ENCODE assay signal across 9 mouse cellular contexts in genomic region chr5:90900147-90900546, GRCm38 (mm10). TPM values are rescaled to one million over a fixed set of nuclear protein-coding genes. Genes with fewer than 3 reads are reported as not detected.
DNase-seq lines count a peak whose midpoint lies in the region; ATAC-seq and TF ChIP-seq lines count a peak whose summit lies in the region.
"Had no signal": no experiment of that assay in that cellular context is flagged by ENCODE, and none has a peak within 500 bp of the region (broad histone marks: within the 10 kb centered on the region; RNA-seq: fewer than 3 reads in every experiment).

No protein-coding gene starts in this region.

- no peak overlapping the region for H3K4me2 ChIP-seq in kidney, postnatal 0 days (ENCODE audit: low read length)

- H3K27ac ChIP-seq in cerebellum, adult 2 months (ENCODE audit: insufficient read depth, low read length): no peak overlapping the region
- no peak overlapping the region for H3K27ac ChIP-seq in kidney, postnatal 0 days

- peak; percentile 7 for DNase-seq in right cerebral cortex, postnatal 14 days
- DNase-seq in right cerebral cortex, postnatal 36 days (ENCODE audit: low spot score in 2 of 2): no peak
- DNase-seq in cerebellum, adult 2 months: peak; percentile 79 to 86
- DNase-seq in kidney, postnatal 0 days (ENCODE audit: low spot score): peak; percentile 28
- peak; percentile 48 for DNase-seq in testis, postnatal 10 days (ENCODE audit: low spot score)
- DNase-seq in spleen, adult 18-20 months: no peak
- DNase-seq in T-cell, adult 2 months (ENCODE audit: low spot score): no peak
- no peak for DNase-seq in layer of hippocampus, postnatal 36 days

- no peaks in the 10 kb centered on the region for H3K36me3 ChIP-seq in kidney, postnatal 0 days (ENCODE audit: insufficient read depth, low read length)

- no peak overlapping the region for H3K4me3 ChIP-seq in cerebellum, adult 2 months (replicated peaks; ENCODE audit: insufficient read depth, low read depth, low read length)
- no peak overlapping the region for H3K4me3 ChIP-seq in kidney, postnatal 0 days (replicated peaks; ENCODE audit: low read depth, low read length)

- WGBS in cerebellum, adult 2 months: 2% methylated on average over 7 of the region's 7 CpGs
- WGBS in kidney, postnatal 0 days: 53% methylated on average over 7 of the region's 7 CpGs

- no peak for TF ChIP-seq POLR2A in cerebellum, adult 2 months (IDR thresholded peaks at IDR 0.05; ENCODE audit: borderline replicate concordance, insufficient read depth, low read length)

- H3K4me1 ChIP-seq in cerebellum, adult 2 months (ENCODE audit: control insufficient read depth, insufficient read depth, low read length): peaks cover 13% of the 10 kb centered on the region
- H3K4me1 ChIP-seq in kidney, postnatal 0 days (replicated peaks; ENCODE audit: insufficient read depth, low read length): peaks cover 7% of the 10 kb centered on the region; the same call in 1 of the 2 replicates

- no peak for TF ChIP-seq CTCF in cerebellum, adult 2 months (IDR thresholded peaks at IDR 0.05; ENCODE audit: borderline replicate concordance, insufficient read depth, low read depth, low read length)
- TF ChIP-seq CTCF in kidney, postnatal 0 days (IDR thresholded peaks at IDR 0.05; ENCODE audit: low read depth): no peak

- H3K9ac ChIP-seq in kidney, postnatal 0 days (ENCODE audit: low read depth, low read length): no peak overlapping the region

- no peaks in the 10 kb centered on the region; the same call in 1 of the 2 replicates for H3K27me3 ChIP-seq in cerebellum, adult 2 months (ENCODE audit: control insufficient read depth, insufficient read depth, low read length)
- peaks cover 5% of the 10 kb centered on the region; the same call in 1 of the 2 replicates for H3K27me3 ChIP-seq in kidney, postnatal 0 days (ENCODE audit: insufficient read depth, low read length)

- H3K9me3 ChIP-seq in kidney, postnatal 0 days (replicated peaks; ENCODE audit: low read length): no peaks in the 10 kb centered on the region

- no peak for ATAC-seq in kidney, postnatal 0 days (replicated peaks; ENCODE audit: low FRiP score, low read depth)

RNA-seq across cellular contexts. Expression of gene Cxcl2, which starts 3.5 kb away (rescaled TPM):
- polyA plus RNA-seq in cerebellum, adult 2 months (2012; rRNA removed): not detected in 2 replicates
- 0.17 TPM in 1 of 2 replicates, not detected in the other for polyA plus RNA-seq in kidney, postnatal 0 days (2015; fragmentation: Nextera tagmentation; extraction: Ambion mirVana)
- total RNA-seq in layer of hippocampus, postnatal 36 days (2021): not detected
- total RNA-seq: layer of hippocampus, adult 8-10 months had no signal

RNA-seq across cellular contexts. Expression of gene Cxcl1, which starts 9.1 kb away (rescaled TPM):
- polyA plus RNA-seq in cerebellum, adult 2 months (2012; rRNA removed): 0.22 and 0.34 TPM in 2 replicates
- polyA plus RNA-seq in kidney, postnatal 0 days (2015; fragmentation: Nextera tagmentation; extraction: Ambion mirVana): 1.0 and 1.3 TPM in 2 replicates
- under 1 TPM; 0.37 to 0.68 TPM for total RNA-seq in layer of hippocampus, postnatal 36 days (2021)

RNA-seq across cellular contexts. Expression of gene Mthfd2l, which starts 30.8 kb away (rescaled TPM):
- polyA plus RNA-seq in cerebellum, adult 2 months (2012; rRNA removed): 16.7 and 18.0 TPM in 2 replicates
- 74.1 and 90.5 TPM in 2 replicates for polyA plus RNA-seq in kidney, postnatal 0 days (2015; fragmentation: Nextera tagmentation; extraction: Ambion mirVana)
- 10 to 100 TPM; 18.8 to 21.8 TPM for total RNA-seq in layer of hippocampus, postnatal 36 days (2021)

Comparison
In these comparisons a context has a peak if more than half of its experiments do, and no peak if none do; other contexts are left out.
1. DNase-seq: peak in right cerebral cortex, postnatal 14 days (single experiment), cerebellum, adult 2 months (2 of 2), kidney, postnatal 0 days (single experiment) and testis, postnatal 10 days (single experiment); none in right cerebral cortex, postnatal 36 days (0 of 2), spleen, adult 18-20 months (0 of 2), T-cell, adult 2 months (single experiment) and layer of hippocampus, postnatal 36 days (0 of 2).